Mouse (Mus musculus): Measurements from ENCODE around the gene Plekho1.

DNA sequence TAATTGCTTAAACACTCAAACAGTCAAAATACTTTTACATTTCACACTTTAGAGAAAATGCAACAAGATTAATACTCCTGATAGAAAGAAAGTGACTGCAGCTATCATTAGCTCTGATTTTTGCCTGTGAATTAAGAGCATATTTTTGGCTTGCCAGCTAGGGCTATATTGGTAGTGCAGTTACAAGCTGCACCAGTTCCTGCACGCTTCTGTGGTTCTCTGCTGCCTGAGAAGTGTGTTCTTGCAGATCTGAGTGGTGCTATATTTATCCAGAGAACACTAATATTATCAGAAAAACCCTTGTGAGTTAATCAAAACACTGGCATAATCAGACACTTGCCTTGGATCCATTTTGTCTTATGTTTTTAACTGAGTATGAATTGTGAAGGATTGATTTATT is 47.3 kb upstream of the Plekho1 start:
- TF ChIP-seq CTCF (IDR thresholded peaks at IDR 0.05; ENCODE audit: low read depth) (no peak), EP300 (IDR thresholded peaks at IDR 0.05; ENCODE audit: low read depth) (no peak)

Data from liver, embryonic 14.5 days (tissue).